Mouse (Mus musculus): ENCODE measurements at regions not wholly inside any gene's neighbourhood (a gene's known extent, or its start where the extent isn't known, plus 50 kb on each side); places are given as distances from the start of the nearest gene placed in this dataset.

- DNase-seq (ENCODE audit: low spot score in 2 of 2), result no peak
These were observed 256.2 kb upstream of the Rag2 start for GRCm38 (mm10) chr2:101368278-101368677.

DNA sequence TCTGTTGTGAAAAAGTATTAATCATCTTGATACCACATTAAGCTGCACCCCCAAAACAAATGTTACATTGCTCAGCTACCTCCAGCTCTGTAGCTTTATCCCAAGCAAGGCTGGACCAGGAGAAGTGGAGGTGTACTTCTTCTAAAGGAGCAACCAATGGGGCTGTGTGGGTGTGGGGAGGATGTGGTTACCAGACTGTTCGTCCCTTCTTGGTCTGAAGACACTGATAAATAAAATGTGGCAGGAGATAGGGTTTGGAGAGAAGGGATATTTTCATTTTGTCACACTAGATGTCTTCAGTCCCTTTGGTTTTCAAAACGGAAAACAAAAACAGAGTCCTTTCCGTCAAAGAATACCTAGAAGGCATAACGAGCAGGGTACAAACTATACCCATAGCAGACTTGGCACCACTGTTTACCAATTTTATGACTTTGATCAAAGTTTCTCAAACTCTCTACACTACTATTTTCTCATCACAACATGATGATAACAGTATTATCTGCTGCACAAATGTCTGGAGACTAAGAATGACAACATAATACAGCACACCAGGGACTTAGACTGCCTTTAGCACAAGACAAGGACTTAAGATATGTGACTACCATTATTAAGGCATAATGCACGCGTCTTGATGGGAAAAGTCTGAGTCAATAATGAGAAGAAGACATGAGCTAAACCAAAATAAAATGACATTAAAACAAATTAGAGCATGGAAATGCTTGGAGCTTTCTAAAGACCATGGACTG is 253.4 kb upstream of the Rag2 start:
- DNase-seq (ENCODE audit: low spot score in 2 of 2), result no peak

DNA sequence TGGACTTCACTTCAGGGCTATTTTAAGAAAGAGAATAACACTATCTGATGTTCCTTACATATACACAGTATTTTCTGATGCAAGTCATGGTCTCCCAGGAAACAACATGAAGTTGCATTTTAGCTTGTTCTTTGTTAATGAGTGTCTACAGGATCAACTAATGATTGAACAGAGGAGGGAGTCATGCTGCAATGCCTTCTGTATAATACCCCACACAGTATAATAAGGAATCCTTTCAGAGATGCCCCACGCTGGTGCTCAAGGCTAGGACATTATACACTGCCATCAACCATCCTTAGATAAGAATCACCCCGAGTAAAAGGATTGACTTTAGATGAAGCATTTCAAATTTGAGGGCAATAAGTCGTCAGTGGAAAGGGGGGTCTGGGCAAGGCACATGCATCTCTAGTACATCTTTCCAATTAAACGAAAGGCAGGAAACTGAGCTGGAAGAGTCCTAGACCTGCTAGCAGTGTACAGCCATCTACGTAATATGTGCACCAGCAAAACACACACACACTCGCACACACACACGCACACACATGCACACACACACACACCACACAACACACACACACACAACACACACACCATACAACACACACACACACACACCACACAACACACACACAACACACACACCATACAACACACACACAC is 252.6 kb upstream of the Rag2 start:
- no peak for DNase-seq (ENCODE audit: low spot score in 2 of 2)

DNA sequence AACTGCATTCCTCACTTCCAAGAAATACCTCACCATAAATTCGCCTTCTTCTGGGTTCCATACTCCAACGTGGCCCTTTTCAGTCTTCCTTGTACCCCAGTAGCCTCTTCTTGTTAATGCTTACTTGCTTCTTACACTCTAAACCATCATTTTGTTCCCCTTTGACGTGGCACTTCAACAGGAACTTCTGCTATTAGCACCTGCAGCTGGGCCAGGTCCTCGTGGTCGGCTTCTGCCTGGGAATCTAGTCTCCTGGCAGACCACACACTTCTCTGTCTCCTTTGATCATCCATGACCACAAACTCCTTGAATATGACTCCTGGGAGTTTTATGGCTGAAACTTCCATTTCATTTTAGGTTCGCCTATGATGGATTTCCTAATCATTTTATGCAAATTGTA is 243.9 kb upstream of the Rag2 start:
- DNase-seq (ENCODE audit: low spot score in 2 of 2), result no peak

- DNase-seq (ENCODE audit: low spot score in 2 of 2), result no peak
These were observed 209.5 kb upstream of the Rag2 start for GRCm38 (mm10) chr2:101415002-101415401.

DNA sequence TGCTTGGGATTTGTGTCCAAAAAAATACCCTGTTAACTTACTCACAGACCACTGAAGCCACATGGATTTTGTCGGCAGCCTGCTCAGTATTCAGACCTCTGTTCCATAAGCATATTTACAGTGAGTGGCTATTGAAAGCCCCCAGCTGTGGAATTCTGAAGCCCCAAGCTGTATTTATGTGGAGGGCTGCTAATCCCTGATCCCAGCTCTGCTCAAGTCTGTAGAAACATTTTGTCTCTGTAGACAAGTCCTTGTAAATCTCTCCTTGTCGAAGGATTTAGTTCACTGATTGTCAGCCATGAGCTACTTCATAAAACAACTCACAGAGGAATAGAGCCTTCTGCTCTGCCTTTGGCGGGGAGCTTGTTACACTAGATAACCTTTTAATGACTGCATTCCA is 207.8 kb upstream of the Rag2 start:
- no peak for DNase-seq (ENCODE audit: low spot score in 2 of 2)

DNA sequence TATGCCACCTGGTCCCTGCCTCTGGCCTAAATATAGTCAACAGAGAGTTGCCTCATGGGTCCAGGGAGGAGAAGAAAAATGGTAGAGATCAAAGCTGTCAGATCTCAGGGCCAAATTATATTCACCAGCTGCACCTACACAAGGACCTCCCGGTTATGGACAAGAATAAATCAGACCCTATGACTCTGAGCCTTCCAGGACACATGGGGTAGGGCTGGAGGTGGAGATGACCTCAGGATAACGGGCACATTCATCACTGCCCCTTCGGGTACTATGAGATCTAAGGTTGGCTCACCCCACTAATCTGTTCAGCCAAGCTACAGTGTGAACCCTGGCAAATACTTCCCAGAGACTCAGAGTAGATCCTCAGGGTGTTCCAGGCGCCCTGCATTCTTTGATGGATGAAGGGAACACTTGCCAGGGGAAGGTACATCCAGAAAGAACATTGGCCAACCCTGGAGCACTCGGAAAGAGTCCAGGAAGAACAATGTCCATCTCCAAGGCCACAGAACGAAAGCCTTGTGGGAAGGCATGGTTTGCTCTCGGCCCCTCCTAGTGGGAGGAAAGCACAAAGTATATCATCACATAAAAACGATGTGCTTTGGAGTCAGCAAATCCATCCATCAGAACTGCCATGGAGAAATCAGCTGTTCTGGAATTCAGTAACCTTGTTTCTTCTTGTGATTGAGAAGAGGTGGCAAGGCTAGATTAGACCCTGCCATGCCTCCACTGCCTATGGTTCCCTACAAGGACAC is 191.2 kb upstream of the Rag2 start:
- DNase-seq (ENCODE audit: low spot score in 2 of 2), result no peak

DNA sequence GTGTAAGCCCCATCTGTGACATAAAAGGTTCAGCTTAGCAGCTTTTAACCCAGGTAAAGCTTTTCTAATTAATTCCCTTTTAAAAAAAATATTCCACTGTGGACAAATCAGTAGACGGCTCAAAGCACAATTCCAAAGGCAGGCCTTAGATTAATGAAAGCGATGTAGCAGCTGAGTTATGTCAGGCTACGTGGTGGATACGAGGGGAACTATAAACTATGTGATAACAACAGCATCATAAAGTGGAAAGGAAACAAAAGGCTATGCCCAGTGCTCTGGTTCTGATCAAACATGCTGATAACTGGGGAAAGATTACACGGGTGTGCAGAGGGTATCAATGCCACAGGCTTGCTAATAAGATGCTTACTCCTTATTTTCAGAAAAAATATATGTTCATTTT is 184.3 kb upstream of the Rag2 start:
- DNase-seq (ENCODE audit: low spot score in 2 of 2), result no peak

DNA sequence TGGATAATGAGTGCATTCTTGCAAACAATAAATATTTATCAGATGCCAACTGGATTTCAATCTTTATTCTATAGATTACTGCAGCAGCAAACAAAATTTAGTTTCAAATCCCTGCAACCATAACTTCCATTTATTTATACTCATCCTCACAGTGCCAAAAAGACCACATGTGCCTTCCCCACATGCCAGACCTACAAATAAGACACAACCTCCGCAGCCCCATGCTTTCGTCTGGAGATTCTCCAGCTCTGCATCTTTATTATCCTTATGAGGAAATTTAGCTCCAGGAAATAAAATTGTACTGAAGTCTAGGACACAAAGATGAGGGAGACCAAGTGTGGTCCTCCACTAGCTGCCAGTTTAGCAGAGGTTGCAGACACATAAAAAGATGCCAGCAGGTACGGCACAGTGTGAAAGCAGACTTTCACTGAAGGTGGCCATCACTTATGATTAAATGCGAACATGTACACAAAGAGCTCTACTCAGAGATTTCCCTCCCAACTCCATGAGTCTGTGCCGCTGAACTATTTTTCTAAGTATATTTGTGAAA is 183.4 kb upstream of the Rag2 start:
- no peak for DNase-seq (ENCODE audit: low spot score in 2 of 2)

GRCm38 (mm10) chr2:101455591-101455990 is 168.9 kb upstream of the Rag2 start:
- no peak for DNase-seq (ENCODE audit: low spot score in 2 of 2)

DNA sequence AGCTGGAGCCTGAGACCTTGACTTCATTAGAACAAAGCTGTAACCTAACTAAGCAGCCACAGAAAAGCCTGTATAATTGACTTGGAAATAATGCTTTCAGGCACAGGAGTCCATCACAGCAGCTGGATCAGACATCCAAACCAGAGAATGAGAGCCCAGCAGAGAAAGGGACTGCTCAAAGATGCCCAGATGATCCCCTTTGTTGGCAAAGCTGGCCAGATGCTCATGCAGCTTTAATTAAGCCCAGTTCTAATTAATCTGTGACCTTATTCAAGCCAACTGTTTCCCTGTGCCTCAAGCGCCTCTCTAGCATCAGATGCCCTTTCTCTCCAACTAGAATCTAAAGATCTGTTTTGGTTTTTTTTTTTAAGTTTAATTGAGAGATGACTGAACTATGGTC is 165.6 kb upstream of the Rag2 start:
- no peak for DNase-seq (ENCODE audit: low spot score in 2 of 2)

- no peak for DNase-seq (ENCODE audit: low spot score in 2 of 2)
These were observed 162.1 kb upstream of the Rag2 start for GRCm38 (mm10) chr2:101462450-101462849.

- no peak for DNase-seq (ENCODE audit: low spot score in 2 of 2)
These were observed 160.0 kb upstream of the Rag2 start for GRCm38 (mm10) chr2:101464291-101465140.

- DNase-seq (ENCODE audit: low spot score in 2 of 2), result no peak
These were observed 153.9 kb upstream of the Rag2 start for GRCm38 (mm10) chr2:101470569-101471100.

GRCm38 (mm10) chr2:101472449-101473115 is 151.9 kb upstream of the Rag2 start:
- DNase-seq (ENCODE audit: low spot score in 2 of 2), result peak; percentile 54 to 60

DNA sequence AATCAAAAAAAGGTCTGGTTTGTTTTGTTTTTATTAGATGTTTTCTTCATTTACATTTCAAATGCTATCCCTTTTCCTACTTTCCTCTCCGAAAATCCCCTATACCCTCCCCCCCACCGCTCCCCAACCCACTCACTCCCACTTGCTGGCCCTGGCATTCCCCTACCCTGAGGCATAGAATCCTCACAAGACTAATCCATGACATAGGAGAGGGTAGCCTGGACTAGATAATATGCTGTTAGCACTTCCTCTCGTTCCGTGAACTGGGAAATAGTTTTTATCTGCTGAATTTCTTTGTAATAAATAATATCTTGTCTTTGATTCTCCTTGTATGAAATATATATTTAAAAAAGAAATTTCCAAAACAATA is 151.4 kb upstream of the Rag2 start:
- no peak for DNase-seq (ENCODE audit: low spot score in 2 of 2)

- no peak for DNase-seq (ENCODE audit: low spot score in 2 of 2)
These were observed 147.7 kb upstream of the Rag2 start for GRCm38 (mm10) chr2:101476862-101477261.

- no peak for DNase-seq (ENCODE audit: low spot score in 2 of 2)
These were observed 134.3 kb upstream of the Rag2 start for GRCm38 (mm10) chr2:101490207-101490606.

- DNase-seq (ENCODE audit: low spot score in 2 of 2), result no peak
These were observed 132.8 kb upstream of the Rag2 start for GRCm38 (mm10) chr2:101491762-101492161.

GRCm38 (mm10) chr2:101508116-101508515 is 116.4 kb upstream of the Rag2 start:
- no peak for DNase-seq (ENCODE audit: low spot score in 2 of 2)

Measured in urinary bladder, adult 18-20 months (tissue).